Mouse (Mus musculus): Measurements from ENCODE around the gene Pnrc2.

Pnrc2 gene

GRCm38 (mm10) chr4:135823298-135823697, 50.4 kb downstream of the Pnrc2 start:
- peak; percentile 55 for DNase-seq (ENCODE audit: low read depth, low spot score)

- no peak for DNase-seq (ENCODE audit: low read depth, low spot score)
These were observed 51.9 kb downstream of the Pnrc2 start for GRCm38 (mm10) chr4:135821772-135822171.

Data from c-Kit-negative CD71-positive TER-119-positive erythroid progenitor cells, embryonic 14.5 days (primary cell).